ENCODE assay signal across 30 mouse cellular contexts in genomic region chr14:84659206-84659775, GRCm38 (mm10).
A peak's percentile ranks its signal among the peaks of the same experiment; 100 is the strongest.
DNase-seq lines count a peak whose midpoint lies in the region; ATAC-seq lines count a peak whose summit lies in the region.
"Had no signal": no experiment of that assay in that cellular context is flagged by ENCODE, and none has a peak within 500 bp of the region (broad histone marks: within the 10 kb centered on the region; RNA-seq: fewer than 3 reads in every experiment).

No protein-coding gene starts in this region.

- no peak overlapping the region for H3K27ac ChIP-seq in hindbrain, embryonic 11.5 days (ENCODE audit: low read depth, low read length)
- H3K27ac ChIP-seq in hindbrain, embryonic 10.5 days, result no peak overlapping the region
- no peak overlapping the region for H3K27ac ChIP-seq in midbrain, embryonic 16.5 days (ENCODE audit: low read length)
- H3K27ac ChIP-seq: heart, embryonic 10.5 days; heart, embryonic 15.5 days; hindbrain, embryonic 14.5 days; left cerebral cortex, adult 2 months; limb, embryonic 12.5 days; liver, embryonic 15.5 days; lung, embryonic 15.5 days; neural tube, embryonic 13.5 days; stomach, postnatal 0 days had no signal

- WGBS in hindbrain, embryonic 11.5 days, result 25% methylated on average over 6 of the region's 6 CpGs
- 26% methylated on average over 6 of the region's 6 CpGs for WGBS in hindbrain, embryonic 10.5 days
- WGBS in midbrain, embryonic 16.5 days, result 2% methylated on average over 6 of the region's 6 CpGs

- no peaks in the 10 kb centered on the region for H3K36me3 ChIP-seq in hindbrain, embryonic 11.5 days (ENCODE audit: control insufficient read depth, insufficient read depth, low read length)
- no peaks in the 10 kb centered on the region for H3K36me3 ChIP-seq in hindbrain, embryonic 10.5 days
- no peaks in the 10 kb centered on the region for H3K36me3 ChIP-seq in midbrain, embryonic 16.5 days (ENCODE audit: control insufficient read depth, insufficient read depth, low read length)
- H3K36me3 ChIP-seq: heart, embryonic 10.5 days; heart, embryonic 15.5 days; limb, embryonic 12.5 days; liver, embryonic 15.5 days; lung, embryonic 15.5 days; neural tube, embryonic 13.5 days had no signal

- peak; percentile 4 for DNase-seq in hindbrain, embryonic 11.5 days (ENCODE audit: low spot score)
- no peak for DNase-seq in hindbrain, embryonic 10.5 days (ENCODE audit: low spot score)
- DNase-seq in embryo, embryonic 10 days (ENCODE audit: low spot score), result peak; percentile 15
- DNase-seq in embryo, embryonic 11 days, result peak; percentile 4
- no peak for DNase-seq in left cerebral cortex, adult 11 months (ENCODE audit: low spot score)
- DNase-seq in right cerebral cortex, adult 2 months (ENCODE audit: low spot score in 2 of 2), result no peak
- DNase-seq: adrenal gland, adult 2 months; B cell, adult 2 months; cerebellum, adult 8-10 months; cerebellum, postnatal 25 days; gastrocnemius, postnatal 25 days; heart, adult 11 months; kidney, adult 11 months; kidney, postnatal 14 days; layer of hippocampus, adult 9-11 months; right cerebral cortex, postnatal 25 days; thymus, adult 18-20 months; thymus, postnatal 36 days had no signal

- H3K4me3 ChIP-seq in hindbrain, embryonic 11.5 days (ENCODE audit: low read depth, low read length), result no peak overlapping the region
- no peak overlapping the region for H3K4me3 ChIP-seq in hindbrain, embryonic 10.5 days
- H3K4me3 ChIP-seq in midbrain, embryonic 16.5 days (ENCODE audit: low read depth, low read length), result no peak overlapping the region
- H3K4me3 ChIP-seq: heart, embryonic 10.5 days; heart, embryonic 15.5 days; left cerebral cortex, adult 2 months; limb, embryonic 12.5 days; liver, embryonic 15.5 days; lung, embryonic 15.5 days; neural tube, embryonic 13.5 days had no signal

- H3K27me3 ChIP-seq in hindbrain, embryonic 11.5 days (ENCODE audit: control insufficient read depth, insufficient read depth, low read length), result no peaks in the 10 kb centered on the region
- H3K27me3 ChIP-seq in hindbrain, embryonic 10.5 days (ENCODE audit: insufficient read depth, poor library complexity, severe bottlenecking), result no peaks in the 10 kb centered on the region
- H3K27me3 ChIP-seq in midbrain, embryonic 16.5 days (ENCODE audit: control insufficient read depth, insufficient read depth, low read depth, low read length), result no peaks in the 10 kb centered on the region
- H3K27me3 ChIP-seq: heart, embryonic 15.5 days; limb, embryonic 12.5 days; liver, embryonic 15.5 days; lung, embryonic 15.5 days; neural tube, embryonic 13.5 days had no signal

- H3K9me3 ChIP-seq in hindbrain, embryonic 11.5 days (ENCODE audit: control insufficient read depth, low read length), result no peaks in the 10 kb centered on the region
- no peaks in the 10 kb centered on the region for H3K9me3 ChIP-seq in hindbrain, embryonic 10.5 days
- H3K9me3 ChIP-seq in midbrain, embryonic 16.5 days (replicated peaks; ENCODE audit: control insufficient read depth, low read length, poor library complexity, severe bottlenecking), result no peaks in the 10 kb centered on the region
- H3K9me3 ChIP-seq: heart, embryonic 10.5 days; heart, embryonic 15.5 days; limb, embryonic 12.5 days; liver, embryonic 15.5 days; lung, embryonic 15.5 days; neural tube, embryonic 13.5 days had no signal

- ATAC-seq in hindbrain, embryonic 11.5 days (ENCODE audit: low FRiP score), result peak; percentile 69; the same call in 1 of the 2 replicates
- ATAC-seq in midbrain, embryonic 16.5 days, result no peak
- ATAC-seq: activated CD4-positive, CD25-positive, alpha-beta regulatory T cell, adult 4 months; inflammation-experienced regulatory T-cells, adult 6 months had no signal

- no peak overlapping the region for H3K4me2 ChIP-seq in hindbrain, embryonic 11.5 days (replicated peaks; ENCODE audit: low read depth, low read length)
- H3K4me2 ChIP-seq in midbrain, embryonic 16.5 days (ENCODE audit: low read length), result 0 out of 2 replicates have a peak overlapping the region, but pooled peaks have one; percentile 3
- H3K4me2 ChIP-seq: heart, embryonic 15.5 days; hindbrain, embryonic 14.5 days; limb, embryonic 12.5 days; liver, embryonic 15.5 days; lung, embryonic 15.5 days; neural tube, embryonic 13.5 days had no signal

- H3K4me1 ChIP-seq in hindbrain, embryonic 11.5 days (replicated peaks; ENCODE audit: control insufficient read depth, insufficient read depth, low read length), result no peaks in the 10 kb centered on the region
- H3K4me1 ChIP-seq in hindbrain, embryonic 10.5 days (replicated peaks), result peaks cover 8% of the 10 kb centered on the region
- peaks cover 5% of the 10 kb centered on the region; the same call in 1 of the 2 replicates for H3K4me1 ChIP-seq in midbrain, embryonic 16.5 days (ENCODE audit: control insufficient read depth, insufficient read depth, low read length)
- H3K4me1 ChIP-seq: heart, embryonic 10.5 days; heart, embryonic 15.5 days; limb, embryonic 12.5 days; liver, embryonic 15.5 days; lung, embryonic 15.5 days had no signal

- no peak overlapping the region for H3K9ac ChIP-seq in hindbrain, embryonic 11.5 days (ENCODE audit: low read depth, low read length)
- H3K9ac ChIP-seq in midbrain, embryonic 16.5 days (ENCODE audit: low read depth, low read length), result no peak overlapping the region
- H3K9ac ChIP-seq: heart, embryonic 15.5 days; hindbrain, embryonic 14.5 days; limb, embryonic 12.5 days; liver, embryonic 15.5 days; lung, embryonic 15.5 days; neural tube, embryonic 13.5 days had no signal

Comparison
In these comparisons a context has a peak if more than half of its experiments do, and no peak if none do; other contexts are left out.
1. DNase-seq: peak in hindbrain, embryonic 11.5 days (single experiment), embryo, embryonic 10 days (single experiment) and embryo, embryonic 11 days (single experiment); none in hindbrain, embryonic 10.5 days (single experiment), left cerebral cortex, adult 11 months (single experiment) and right cerebral cortex, adult 2 months (0 of 2).